Mouse (Mus musculus): ENCODE results near the gene Ap2b1. TPM values are rescaled to one million over a fixed set of nuclear protein-coding genes. Genes with fewer than 3 reads are reported as not detected.

Gene Ap2b1
- polyA plus RNA-seq, 1 experiment: 41.4 TPM

- peaks cover 9% of the 10 kb centered on the region for H3K4me1 ChIP-seq (replicated peaks; ENCODE audit: control insufficient read depth, insufficient read depth, low read length)
- no peak for DNase-seq
- 97% methylated on average over 2 of the region's 2 CpGs for WGBS
- no peak overlapping the region for H3K27ac ChIP-seq (ENCODE audit: control insufficient read depth, insufficient read depth, low read length)
- TF ChIP-seq POLR2A (IDR thresholded peaks at IDR 0.05; ENCODE audit: control insufficient read depth, extremely low read depth, insufficient read depth, low read length, poor library complexity): no peak
- no peak for TF ChIP-seq CTCF (IDR thresholded peaks at IDR 0.05; ENCODE audit: borderline replicate concordance, control insufficient read depth, extremely low read depth, insufficient read depth, low read length, poor library complexity)
- H3K27me3 ChIP-seq (ENCODE audit: control insufficient read depth, insufficient read depth, low read length): no peaks in the 10 kb centered on the region
- H3K36me3 ChIP-seq (ENCODE audit: control insufficient read depth, insufficient read depth, low read length): no peaks in the 10 kb centered on the region
- H3K4me3 ChIP-seq (ENCODE audit: control insufficient read depth, insufficient read depth, low read length): no peak overlapping the region
Observed at GRCm38 (mm10) chr11:83294133-83294532, 4.7 kb upstream of the Ap2b1 start.

GRCm38 (mm10) chr11:83297816-83298215, 1.0 kb upstream of the Ap2b1 start:
- no peaks in the 10 kb centered on the region for H3K36me3 ChIP-seq (ENCODE audit: control insufficient read depth, insufficient read depth, low read length)
- DNase-seq: peak; percentile 15
- H3K27ac ChIP-seq (ENCODE audit: control insufficient read depth, insufficient read depth, low read length): no peak overlapping the region
- TF ChIP-seq POLR2A (IDR thresholded peaks at IDR 0.05; ENCODE audit: control insufficient read depth, extremely low read depth, insufficient read depth, low read length, poor library complexity) (no peak), CTCF (IDR thresholded peaks at IDR 0.05; ENCODE audit: borderline replicate concordance, control insufficient read depth, extremely low read depth, insufficient read depth, low read length, poor library complexity) (no peak)
- H3K4me1 ChIP-seq (replicated peaks; ENCODE audit: control insufficient read depth, insufficient read depth, low read length): peaks cover 7% of the 10 kb centered on the region
- WGBS: 84% methylated on average over 6 of the region's 6 CpGs
- H3K4me3 ChIP-seq (ENCODE audit: control insufficient read depth, insufficient read depth, low read length): no peak overlapping the region
- no peaks in the 10 kb centered on the region for H3K27me3 ChIP-seq (ENCODE audit: control insufficient read depth, insufficient read depth, low read length)

- H3K36me3 ChIP-seq (ENCODE audit: control insufficient read depth, insufficient read depth, low read length): no peaks in the 10 kb centered on the region
- no peak overlapping the region for H3K4me3 ChIP-seq (ENCODE audit: control insufficient read depth, insufficient read depth, low read length)
- peaks cover 8% of the 10 kb centered on the region for H3K4me1 ChIP-seq (replicated peaks; ENCODE audit: control insufficient read depth, insufficient read depth, low read length)
- no peaks in the 10 kb centered on the region for H3K27me3 ChIP-seq (ENCODE audit: control insufficient read depth, insufficient read depth, low read length)
- TF ChIP-seq POLR2A (IDR thresholded peaks at IDR 0.05; ENCODE audit: control insufficient read depth, extremely low read depth, insufficient read depth, low read length, poor library complexity) (no peak), CTCF (IDR thresholded peaks at IDR 0.05; ENCODE audit: borderline replicate concordance, control insufficient read depth, extremely low read depth, insufficient read depth, low read length, poor library complexity) (no peak)
- WGBS: 97% methylated on average over 9 of the region's 9 CpGs
- H3K27ac ChIP-seq (ENCODE audit: control insufficient read depth, insufficient read depth, low read length): no peak overlapping the region
- DNase-seq: no peak
Observed at GRCm38 (mm10) chr11:83299724-83300123, 900 bp downstream of the Ap2b1 start.

- no peaks in the 10 kb centered on the region for H3K36me3 ChIP-seq (ENCODE audit: control insufficient read depth, insufficient read depth, low read length)
- WGBS: 83% methylated on average over 2 of the region's 2 CpGs
- no peak overlapping the region for H3K27ac ChIP-seq (ENCODE audit: control insufficient read depth, insufficient read depth, low read length)
- H3K27me3 ChIP-seq (ENCODE audit: control insufficient read depth, insufficient read depth, low read length): no peaks in the 10 kb centered on the region
- no peak for DNase-seq
- no peak overlapping the region for H3K4me3 ChIP-seq (ENCODE audit: control insufficient read depth, insufficient read depth, low read length)
- peaks cover 8% of the 10 kb centered on the region for H3K4me1 ChIP-seq (replicated peaks; ENCODE audit: control insufficient read depth, insufficient read depth, low read length)
- TF ChIP-seq POLR2A (IDR thresholded peaks at IDR 0.05; ENCODE audit: control insufficient read depth, extremely low read depth, insufficient read depth, low read length, poor library complexity) (no peak), CTCF (IDR thresholded peaks at IDR 0.05; ENCODE audit: borderline replicate concordance, control insufficient read depth, extremely low read depth, insufficient read depth, low read length, poor library complexity) (no peak)
Observed at GRCm38 (mm10) chr11:83301431-83301831, 2.6 kb downstream of the Ap2b1 start.

GRCm38 (mm10) chr11:83302124-83302523, 3.3 kb downstream of the Ap2b1 start:
- H3K36me3 ChIP-seq (ENCODE audit: control insufficient read depth, insufficient read depth, low read length): no peaks in the 10 kb centered on the region
- peaks cover 8% of the 10 kb centered on the region for H3K4me1 ChIP-seq (replicated peaks; ENCODE audit: control insufficient read depth, insufficient read depth, low read length)
- peak; percentile 46 for DNase-seq
- 0 out of 2 replicates have a peak overlapping the region, but pooled peaks have one; percentile 16 for H3K27ac ChIP-seq (ENCODE audit: control insufficient read depth, insufficient read depth, low read length)
- peak overlapping the region; percentile 93 for H3K4me3 ChIP-seq (ENCODE audit: control insufficient read depth, insufficient read depth, low read length)
- TF ChIP-seq POLR2A (IDR thresholded peaks at IDR 0.05; ENCODE audit: control insufficient read depth, extremely low read depth, insufficient read depth, low read length, poor library complexity) (no peak), CTCF (IDR thresholded peaks at IDR 0.05; ENCODE audit: borderline replicate concordance, control insufficient read depth, extremely low read depth, insufficient read depth, low read length, poor library complexity) (no peak)
- H3K27me3 ChIP-seq (ENCODE audit: control insufficient read depth, insufficient read depth, low read length): no peaks in the 10 kb centered on the region
- WGBS: 5% methylated on average over 10 of the region's 10 CpGs

GRCm38 (mm10) chr11:83302526-83303251, 3.9 kb downstream of the Ap2b1 start, which contains the start of gene Pex12:
TSS of gene Pex12 (minus strand) at chr11:83302586.
- H3K27me3 ChIP-seq (ENCODE audit: control insufficient read depth, insufficient read depth, low read length): no peaks in the 10 kb centered on the region
- peak within 1 kb of the TSS; percentile 93 for H3K4me3 ChIP-seq (ENCODE audit: control insufficient read depth, insufficient read depth, low read length)
- DNase-seq: peak; percentile 94
- peaks cover 6% of the 10 kb centered on the region for H3K4me1 ChIP-seq (replicated peaks; ENCODE audit: control insufficient read depth, insufficient read depth, low read length)
- WGBS: under 1% methylated on average over 51 of the region's 51 CpGs
- TF ChIP-seq POLR2A (IDR thresholded peaks at IDR 0.05; ENCODE audit: control insufficient read depth, extremely low read depth, insufficient read depth, low read length, poor library complexity): no peak
- TF ChIP-seq CTCF (IDR thresholded peaks at IDR 0.05; ENCODE audit: borderline replicate concordance, control insufficient read depth, extremely low read depth, insufficient read depth, low read length, poor library complexity): no peak
- H3K27ac ChIP-seq (ENCODE audit: control insufficient read depth, insufficient read depth, low read length): peak within 1 kb of the TSS; percentile 73
- no peaks in the 10 kb centered on the region for H3K36me3 ChIP-seq (ENCODE audit: control insufficient read depth, insufficient read depth, low read length)

Measured in thymus, adult 2 months (tissue).